11 mouse cellular contexts compared by ENCODE assay signal in genomic region chr10:59470451-59470850, GRCm38 (mm10). TPM values are rescaled to one million over a fixed set of nuclear protein-coding genes. Genes with fewer than 3 reads are reported as not detected.
A peak's percentile ranks its signal among the peaks of the same experiment; 100 is the strongest.
DNase-seq lines count a peak whose midpoint lies in the region; ATAC-seq and TF ChIP-seq lines count a peak whose summit lies in the region.
"Had no signal": no experiment of that assay in that cellular context is flagged by ENCODE, and none has a peak within 500 bp of the region (broad histone marks: within the 10 kb centered on the region; RNA-seq: fewer than 3 reads in every experiment).

No protein-coding gene starts in this region.

- no peaks in the 10 kb centered on the region for H3K9me3 ChIP-seq in forebrain, embryonic 15.5 days
- H3K9me3 ChIP-seq in forebrain, embryonic 11.5 days (ENCODE audit: control insufficient read depth, low read length) = no peaks in the 10 kb centered on the region
- no peaks in the 10 kb centered on the region for H3K9me3 ChIP-seq in heart, embryonic 13.5 days
- H3K9me3 ChIP-seq in lung, postnatal 0 days (ENCODE audit: low read length) = no peaks in the 10 kb centered on the region
- no peaks in the 10 kb centered on the region for H3K9me3 ChIP-seq in kidney, embryonic 16.5 days (ENCODE audit: low read length)
- H3K9me3 ChIP-seq: limb, embryonic 15.5 days; midbrain, embryonic 12.5 days had no signal

- no peak overlapping the region for H3K4me2 ChIP-seq in forebrain, embryonic 15.5 days (replicated peaks)
- no peak overlapping the region for H3K4me2 ChIP-seq in forebrain, embryonic 11.5 days (ENCODE audit: low read depth, low read length, severe bottlenecking)
- no peak overlapping the region for H3K4me2 ChIP-seq in heart, embryonic 13.5 days
- H3K4me2 ChIP-seq in lung, postnatal 0 days (replicated peaks; ENCODE audit: low read depth, low read length) = no peak overlapping the region
- H3K4me2 ChIP-seq in kidney, embryonic 16.5 days (replicated peaks; ENCODE audit: low read depth, low read length) = no peak overlapping the region
- H3K4me2 ChIP-seq: limb, embryonic 15.5 days; midbrain, embryonic 12.5 days had no signal

- H3K27me3 ChIP-seq in forebrain, embryonic 15.5 days = no peaks in the 10 kb centered on the region
- H3K27me3 ChIP-seq in forebrain, embryonic 11.5 days (ENCODE audit: control insufficient read depth, insufficient read depth, low read length) = no peaks in the 10 kb centered on the region
- H3K27me3 ChIP-seq in heart, embryonic 13.5 days (replicated peaks) = no peaks in the 10 kb centered on the region
- no peaks in the 10 kb centered on the region for H3K27me3 ChIP-seq in lung, postnatal 0 days (replicated peaks; ENCODE audit: insufficient read depth, low read length)
- H3K27me3 ChIP-seq in kidney, embryonic 16.5 days (ENCODE audit: insufficient read depth, low read length) = no peaks in the 10 kb centered on the region
- H3K27me3 ChIP-seq: limb, embryonic 15.5 days; midbrain, embryonic 12.5 days had no signal

- no peak for TF ChIP-seq CTCF in lung, postnatal 0 days (IDR thresholded peaks at IDR 0.05)

- H3K4me1 ChIP-seq in forebrain, embryonic 15.5 days = peaks cover 2% of the 10 kb centered on the region; the same call in 1 of the 2 replicates
- H3K4me1 ChIP-seq in forebrain, embryonic 11.5 days (replicated peaks; ENCODE audit: control insufficient read depth, insufficient read depth, low read length) = no peaks in the 10 kb centered on the region
- peaks cover 39% of the 10 kb centered on the region for H3K4me1 ChIP-seq in heart, embryonic 13.5 days
- no peaks in the 10 kb centered on the region for H3K4me1 ChIP-seq in lung, postnatal 0 days (ENCODE audit: insufficient read depth, low read depth, low read length)
- H3K4me1 ChIP-seq in kidney, embryonic 16.5 days (ENCODE audit: insufficient read depth, low read length) = no peaks in the 10 kb centered on the region

- no peak overlapping the region for H3K9ac ChIP-seq in forebrain, embryonic 15.5 days (replicated peaks)
- no peak overlapping the region for H3K9ac ChIP-seq in forebrain, embryonic 11.5 days (ENCODE audit: low read length)
- no peak overlapping the region for H3K9ac ChIP-seq in heart, embryonic 13.5 days
- H3K9ac ChIP-seq in lung, postnatal 0 days (replicated peaks; ENCODE audit: low read depth) = no peak overlapping the region
- no peak overlapping the region for H3K9ac ChIP-seq in kidney, embryonic 16.5 days (replicated peaks; ENCODE audit: low read length)
- H3K9ac ChIP-seq: limb, embryonic 15.5 days; midbrain, embryonic 12.5 days had no signal

- no peak overlapping the region for H3K4me3 ChIP-seq in forebrain, embryonic 15.5 days
- no peak overlapping the region for H3K4me3 ChIP-seq in forebrain, embryonic 11.5 days (ENCODE audit: low read depth, low read length)
- H3K4me3 ChIP-seq in heart, embryonic 13.5 days = no peak overlapping the region
- H3K4me3 ChIP-seq in lung, postnatal 0 days (ENCODE audit: low read depth, low read length) = no peak overlapping the region
- H3K4me3 ChIP-seq in kidney, embryonic 16.5 days (ENCODE audit: low read length) = no peak overlapping the region
- H3K4me3 ChIP-seq: limb, embryonic 15.5 days; midbrain, embryonic 12.5 days had no signal

- 0 out of 2 replicates have a peak overlapping the region, but pooled peaks have one; percentile 1 for H3K27ac ChIP-seq in forebrain, embryonic 15.5 days (replicated peaks)
- H3K27ac ChIP-seq in forebrain, embryonic 11.5 days (ENCODE audit: low read depth, low read length) = no peak overlapping the region
- H3K27ac ChIP-seq in heart, embryonic 13.5 days (replicated peaks) = peak overlapping the region; percentile 58
- no peak overlapping the region for H3K27ac ChIP-seq in lung, postnatal 0 days (ENCODE audit: low read length)
- no peak overlapping the region for H3K27ac ChIP-seq in kidney, embryonic 16.5 days (ENCODE audit: low read length)
- H3K27ac ChIP-seq: limb, embryonic 15.5 days; midbrain, embryonic 12.5 days had no signal

- no peak for DNase-seq in forebrain, embryonic 11.5 days (ENCODE audit: low spot score)
- DNase-seq in urinary bladder, postnatal 14 days (ENCODE audit: low spot score) = peak; percentile 18
- DNase-seq in urinary bladder, adult 2 months (ENCODE audit: low spot score) = no peak
- DNase-seq in lung, postnatal 0 days (ENCODE audit: low spot score) = no peak
- DNase-seq in B cell, adult 2 months = no peak
- DNase-seq: kidney, adult 9 months had no signal

- 0 out of 2 replicates have a peak, but pooled peaks have one; percentile 35 for ATAC-seq in forebrain, embryonic 15.5 days (replicated peaks)
- no peak for ATAC-seq in forebrain, embryonic 11.5 days (replicated peaks; ENCODE audit: low FRiP score)
- ATAC-seq in heart, embryonic 13.5 days (ENCODE audit: extremely low read depth, insufficient number of reproducible peaks, low FRiP score, low TSS enrichment) = no peak
- ATAC-seq in lung, postnatal 0 days = no peak
- no peak for ATAC-seq in kidney, embryonic 16.5 days (ENCODE audit: low FRiP score, low TSS enrichment)

- no peak for TF ChIP-seq EP300 in lung, postnatal 0 days (IDR thresholded peaks at IDR 0.05)

- WGBS in forebrain, embryonic 15.5 days = 58% methylated on average over 5 of the region's 5 CpGs
- WGBS in forebrain, embryonic 11.5 days = 82% methylated on average over 5 of the region's 5 CpGs
- WGBS in heart, embryonic 13.5 days = 52% methylated on average over 5 of the region's 5 CpGs
- WGBS in lung, postnatal 0 days = 70% methylated on average over 5 of the region's 5 CpGs
- 80% methylated on average over 5 of the region's 5 CpGs for WGBS in kidney, embryonic 16.5 days

- H3K36me3 ChIP-seq in forebrain, embryonic 15.5 days = no peaks in the 10 kb centered on the region
- H3K36me3 ChIP-seq in forebrain, embryonic 11.5 days (ENCODE audit: control insufficient read depth, insufficient read depth, low read length) = no peaks in the 10 kb centered on the region
- peaks cover 11% of the 10 kb centered on the region; the same call in 1 of the 2 replicates for H3K36me3 ChIP-seq in heart, embryonic 13.5 days
- H3K36me3 ChIP-seq in lung, postnatal 0 days (ENCODE audit: insufficient read depth, low read length) = peaks cover 4% of the 10 kb centered on the region; the same call in 1 of the 2 replicates
- peaks cover 3% of the 10 kb centered on the region; the same call in 1 of the 2 replicates for H3K36me3 ChIP-seq in kidney, embryonic 16.5 days (ENCODE audit: insufficient read depth, low read length)
- H3K36me3 ChIP-seq: midbrain, embryonic 12.5 days had no signal

RNA-seq across cellular contexts. Expression of gene Oit3, which starts 28.9 kb away (rescaled TPM):
- 0.15 and 0.19 TPM in 2 replicates for polyA plus RNA-seq in forebrain, embryonic 15.5 days (2015; fragmentation: Nextera tagmentation; extraction: Ambion mirVana)
- polyA plus RNA-seq in forebrain, embryonic 11.5 days (2014; fragmentation: Nextera tagmentation; extraction: Ambion mirVana) = 0.23 and 0.72 TPM in 2 replicates
- polyA plus RNA-seq in urinary bladder, adult 2 months (2012; rRNA removed) = 0.19 and 0.40 TPM in 2 replicates
- polyA plus RNA-seq in heart, embryonic 13.5 days (2015; fragmentation: Nextera tagmentation; extraction: Ambion mirVana) = 5.4 and 5.6 TPM in 2 replicates
- polyA plus RNA-seq in lung, postnatal 0 days (2015; fragmentation: Nextera tagmentation; extraction: Ambion mirVana) = 1.1 and 1.7 TPM in 2 replicates
- polyA plus RNA-seq in kidney, embryonic 16.5 days (2015; fragmentation: Nextera tagmentation; extraction: Ambion mirVana) = 2.0 and 2.3 TPM in 2 replicates

Comparison
In these comparisons a context has a peak if more than half of its experiments do, and no peak if none do; other contexts are left out.
1. H3K27ac ChIP-seq: peak in forebrain, embryonic 15.5 days (single experiment) and heart, embryonic 13.5 days (single experiment); none in forebrain, embryonic 11.5 days (single experiment), lung, postnatal 0 days (single experiment) and kidney, embryonic 16.5 days (single experiment).